Mouse (Mus musculus) urinary bladder, postnatal 25 days (tissue): ENCODE results near the gene Caly.

ENCODE experiments used
- DNase-seq: peaks from one replicate; pipeline ENCODE4 v3.0.0; 2022; ENCODE audit warnings: low spot score

The Caly gene

DNA sequence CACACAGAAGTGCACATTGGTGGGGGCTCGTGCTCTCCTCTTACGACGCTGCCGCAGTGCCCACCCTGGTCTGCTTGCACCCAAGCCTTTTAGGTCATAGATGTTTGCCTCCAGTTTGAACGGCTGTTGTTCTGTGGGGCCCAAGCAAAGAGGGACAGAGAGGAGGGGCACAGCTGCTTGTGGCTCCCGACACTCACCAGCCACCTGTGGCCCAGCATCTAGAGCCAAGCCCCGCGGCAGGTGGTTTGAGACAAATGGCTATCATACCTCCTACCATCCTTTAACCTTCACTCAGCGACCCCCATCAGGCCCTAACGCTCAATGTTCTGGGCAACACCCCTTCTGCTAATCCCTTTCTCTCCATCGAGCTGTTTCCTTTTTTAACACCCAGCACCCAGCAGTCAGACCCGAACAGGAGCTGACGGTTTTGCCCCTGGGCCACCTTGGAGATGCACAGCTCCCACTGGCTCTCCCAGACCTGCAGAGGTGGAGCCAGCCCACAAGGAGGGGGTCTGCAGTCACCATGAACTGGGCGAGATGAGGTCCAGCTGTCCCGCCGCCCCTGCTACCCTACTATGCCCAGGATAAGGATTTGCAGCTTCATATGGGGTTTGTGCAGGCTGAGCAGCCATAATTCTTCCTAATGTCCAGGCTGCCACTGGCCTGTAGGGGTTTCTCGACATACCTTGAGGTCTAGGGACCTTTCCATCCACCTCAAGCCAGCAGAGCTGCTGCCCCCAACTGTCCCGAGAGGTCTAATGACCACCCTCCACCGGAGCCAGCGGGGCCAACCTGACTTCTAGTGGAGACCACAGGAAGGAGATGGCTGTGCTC lies 723 bp downstream of the Caly start:
- no peak for DNase-seq

DNA sequence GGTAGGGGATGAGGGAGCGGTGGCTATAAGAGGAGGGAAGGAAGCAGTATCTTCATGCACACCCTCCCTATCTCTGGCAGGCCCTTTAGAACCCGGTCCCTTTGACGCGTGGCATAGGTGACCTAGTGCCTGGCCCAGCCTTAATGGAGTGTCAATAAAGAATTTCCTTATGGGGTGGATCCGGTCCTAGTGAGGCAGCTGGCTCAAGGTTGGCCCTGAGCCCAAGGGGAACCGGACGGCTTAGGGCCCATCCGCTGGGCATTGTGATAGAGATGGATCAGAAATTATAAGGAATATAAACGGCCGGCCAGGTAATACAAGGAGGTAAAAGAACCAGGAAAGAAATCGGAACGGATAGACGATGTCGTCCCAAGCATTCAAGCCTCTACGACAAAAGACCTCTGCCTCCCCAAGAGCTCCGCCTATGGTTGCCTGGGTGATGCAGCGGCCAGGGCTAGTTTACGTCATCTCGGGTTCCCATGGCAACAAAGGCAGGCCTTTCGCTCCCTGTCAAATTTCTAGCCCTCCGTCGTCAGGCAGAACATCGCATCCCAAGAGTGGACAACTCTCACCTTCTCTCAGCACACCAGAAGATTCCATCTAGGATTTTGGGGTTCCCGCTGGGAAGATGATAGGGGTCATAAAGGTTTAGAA lies 1.7 kb downstream of the Caly start:
- peak; percentile 62 for DNase-seq

DNA sequence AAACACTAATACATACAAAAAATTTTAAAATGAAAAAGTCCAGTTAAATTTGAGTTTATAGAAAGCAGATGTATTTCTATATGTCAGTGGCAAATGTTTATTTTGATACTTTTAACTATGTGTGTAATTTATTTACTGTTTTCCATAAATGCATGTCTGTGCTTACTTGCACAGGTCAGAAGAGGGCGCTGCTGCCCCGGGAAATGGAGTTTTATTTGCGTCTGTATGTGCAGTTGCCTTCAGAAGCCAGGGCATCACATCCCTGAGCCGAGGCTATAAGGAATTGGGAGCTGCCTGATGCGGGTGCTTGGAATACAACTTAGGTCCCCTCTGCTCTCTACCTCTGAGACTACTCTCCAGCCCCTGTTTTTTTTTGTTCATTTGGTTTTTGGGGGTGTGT lies 3.6 kb downstream of the Caly start:
- peak; percentile 67 for DNase-seq

DNA sequence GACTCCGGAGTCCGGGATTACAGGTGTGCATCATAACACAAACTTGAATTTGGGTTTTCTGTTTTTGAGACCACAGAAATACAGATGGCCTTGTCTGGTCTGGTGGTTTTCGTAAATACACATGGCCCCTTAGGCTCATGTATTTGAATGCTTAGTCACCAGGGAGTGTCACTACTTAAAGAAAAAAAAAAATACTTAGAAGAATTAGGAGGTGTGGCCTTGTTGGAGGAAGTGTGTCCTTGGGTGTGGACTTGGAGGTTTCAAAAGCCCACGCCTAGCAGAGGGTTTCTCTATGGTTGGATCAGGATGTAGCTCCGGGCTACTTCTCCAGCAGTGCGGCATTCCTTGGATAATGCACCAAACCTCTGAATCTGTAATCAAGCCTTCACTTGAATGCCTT lies 4.7 kb downstream of the Caly start:
- no peak for DNase-seq

DNA sequence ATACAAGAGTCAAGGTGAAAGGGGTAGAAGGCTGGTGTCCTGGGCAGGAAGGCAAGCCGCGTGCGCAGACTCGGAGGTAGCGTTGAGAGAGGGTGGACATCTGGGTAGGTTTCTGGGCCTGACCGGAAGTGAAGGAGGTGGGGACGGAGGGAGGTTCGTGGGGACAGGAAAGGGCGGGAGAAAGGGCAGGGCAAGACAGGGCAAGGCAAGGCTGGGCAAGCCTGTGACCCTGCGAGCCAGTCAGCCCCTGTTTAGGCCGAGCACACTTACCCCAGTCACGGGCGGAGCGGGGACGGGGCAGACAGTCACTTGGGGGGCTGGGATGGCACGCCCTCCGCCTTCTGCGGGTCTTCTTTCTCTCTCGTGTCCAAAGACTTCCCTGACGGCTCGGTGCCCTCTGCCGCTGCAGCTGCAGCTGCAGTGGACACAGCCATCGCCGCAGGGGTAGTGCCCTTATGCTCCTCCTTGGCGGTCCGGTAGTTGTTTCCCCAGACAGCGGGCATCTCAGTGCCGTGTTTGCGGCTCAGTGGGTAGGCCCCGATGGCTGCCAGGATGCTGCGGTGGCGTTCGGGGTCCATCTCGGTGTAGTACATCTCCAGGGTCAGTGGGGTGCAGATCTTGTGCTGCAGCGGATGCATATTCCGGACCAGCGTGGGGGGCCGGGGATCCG lies 12.2 kb downstream of the Caly start:
- DNase-seq, result no peak

DNA sequence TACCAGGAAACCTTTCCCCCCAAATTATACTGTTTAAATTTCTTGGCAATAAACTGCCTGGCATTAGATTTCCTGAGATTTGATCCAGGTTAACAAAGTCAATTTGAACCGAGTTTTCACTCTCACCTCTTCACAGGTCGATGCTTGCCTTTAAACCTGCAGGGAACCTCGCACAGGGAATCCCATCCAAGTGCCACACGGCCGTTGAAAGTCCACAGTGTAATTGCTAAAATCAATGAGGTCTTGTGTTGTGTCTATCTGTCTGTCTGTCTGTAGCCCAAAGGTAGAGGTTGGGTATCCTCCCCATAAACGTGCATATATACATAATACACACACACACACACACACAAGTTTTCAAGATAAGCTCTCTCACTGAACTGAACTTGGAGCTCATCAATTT lies 15.0 kb downstream of the Caly start:
- no peak for DNase-seq

DNA sequence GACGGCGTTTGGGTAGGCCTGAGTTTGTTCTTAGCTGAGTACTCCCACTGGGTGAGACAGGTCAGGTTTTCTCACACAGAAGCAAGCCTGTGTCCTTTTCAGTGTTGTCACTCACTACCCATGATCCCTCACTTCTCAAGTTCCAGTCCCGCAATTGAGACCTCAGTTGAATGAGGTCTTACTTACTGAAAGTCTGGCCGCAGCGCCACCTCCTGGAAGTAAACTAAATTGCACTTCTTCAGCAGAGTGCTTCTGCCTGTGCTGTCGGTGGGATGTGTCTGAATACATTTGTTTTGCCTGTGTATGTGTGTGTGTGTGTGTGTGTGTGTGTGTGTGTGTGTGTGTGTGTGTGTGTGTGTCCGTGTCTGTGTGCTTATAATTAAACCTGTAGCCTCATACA lies 19.3 kb downstream of the Caly start:
- DNase-seq, result peak; percentile 72

DNA sequence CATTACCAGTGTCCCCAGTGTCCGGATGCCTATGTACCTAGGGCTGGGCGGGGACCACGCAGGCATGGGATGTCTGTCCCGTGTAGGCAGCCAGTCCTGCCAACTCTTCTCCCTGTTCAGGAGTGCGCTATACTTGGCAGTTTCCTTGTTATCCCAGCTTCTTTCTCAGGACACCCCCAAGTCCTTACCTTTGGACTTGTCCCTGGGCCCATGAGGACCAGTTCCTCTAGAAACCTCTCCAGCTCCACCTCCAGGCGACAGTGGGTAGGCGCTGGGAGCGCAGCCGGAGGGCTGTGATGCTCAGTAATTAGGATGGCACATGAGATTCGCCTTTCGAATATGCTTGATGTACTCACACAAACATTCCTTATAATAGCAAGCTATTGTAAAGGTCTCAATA lies 20.0 kb downstream of the Caly start:
- no peak for DNase-seq

DNA sequence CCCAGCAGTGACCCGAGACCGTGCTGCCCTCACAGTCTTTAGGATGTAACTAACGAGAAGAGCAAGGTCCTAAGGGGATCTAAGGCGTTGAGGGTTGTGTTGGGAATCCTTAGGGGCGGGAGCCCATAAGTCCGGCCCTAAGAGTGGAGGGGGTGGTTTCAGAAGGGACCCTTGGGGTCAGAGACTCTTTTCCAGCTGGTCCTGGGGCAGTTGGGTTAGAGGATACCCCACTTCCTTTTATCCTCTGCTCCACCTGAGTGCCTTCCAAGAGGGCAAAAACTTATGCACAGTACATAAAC lies 20.6 kb downstream of the Caly start:
- DNase-seq, result no peak

DNA sequence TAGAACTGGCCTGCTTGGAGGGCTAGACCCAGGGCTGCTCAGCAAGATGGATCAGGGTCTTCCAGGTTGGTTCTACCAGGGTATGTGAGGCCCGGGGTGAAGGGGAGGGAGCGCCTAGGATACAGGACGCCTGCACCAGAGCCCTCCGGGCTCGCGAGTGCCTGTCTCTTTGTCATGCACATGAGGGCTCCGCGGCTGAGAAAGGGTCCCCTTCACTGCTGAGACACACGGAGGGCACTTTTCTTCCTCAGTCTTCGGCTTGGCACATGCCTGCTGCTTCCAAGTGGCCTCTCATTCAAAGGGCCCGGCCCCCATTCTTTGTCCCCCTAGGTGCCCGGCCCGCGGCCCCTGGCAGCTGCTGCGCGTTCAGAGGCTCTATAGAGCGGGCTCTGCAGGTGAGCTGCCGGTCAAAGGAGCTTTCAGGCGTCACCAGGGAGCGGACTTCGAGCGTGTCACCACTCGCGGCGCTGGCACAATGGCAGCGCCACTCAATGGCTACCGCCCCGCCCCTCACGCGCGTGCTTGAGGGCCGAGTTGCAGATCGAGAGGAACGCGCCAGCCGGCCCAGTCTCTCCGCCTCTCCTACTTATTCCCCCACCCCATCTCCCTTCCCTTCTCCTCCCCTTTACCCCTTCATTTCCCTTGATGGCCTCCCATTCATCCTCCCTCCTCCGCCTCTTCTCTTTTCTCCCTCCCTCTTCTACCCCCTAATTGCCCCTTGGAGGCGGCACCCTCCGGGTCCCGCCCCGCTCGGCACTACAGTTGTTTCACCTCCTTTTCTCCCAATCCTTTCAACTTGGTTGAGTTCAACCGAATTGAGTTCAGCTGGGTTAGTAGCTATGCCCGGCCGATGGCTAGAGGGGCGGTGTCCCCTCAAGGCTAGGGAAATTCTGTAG lies 21.2 kb downstream of the Caly start:
- DNase-seq, result peak; percentile 36

DNA sequence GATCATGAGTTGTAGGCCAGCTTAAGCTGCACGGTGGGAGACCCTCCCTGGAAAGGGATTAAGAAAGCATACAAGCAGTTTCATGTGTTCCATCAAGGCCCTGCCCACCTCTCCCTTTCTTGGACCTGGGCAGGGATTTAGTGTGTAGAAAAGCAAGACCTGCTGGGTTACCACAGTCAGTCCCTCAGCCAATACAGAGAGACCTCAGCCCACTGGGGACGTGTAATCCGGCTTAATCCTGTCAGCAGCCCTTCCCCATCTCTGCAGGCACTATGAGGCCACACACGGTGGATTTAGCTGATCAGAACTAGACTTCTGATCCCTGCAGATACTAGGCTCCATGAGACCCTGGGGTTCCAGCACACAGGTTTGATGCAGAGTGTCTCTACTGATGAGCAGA lies 22.7 kb downstream of the Caly start:
- DNase-seq, result no peak

DNA sequence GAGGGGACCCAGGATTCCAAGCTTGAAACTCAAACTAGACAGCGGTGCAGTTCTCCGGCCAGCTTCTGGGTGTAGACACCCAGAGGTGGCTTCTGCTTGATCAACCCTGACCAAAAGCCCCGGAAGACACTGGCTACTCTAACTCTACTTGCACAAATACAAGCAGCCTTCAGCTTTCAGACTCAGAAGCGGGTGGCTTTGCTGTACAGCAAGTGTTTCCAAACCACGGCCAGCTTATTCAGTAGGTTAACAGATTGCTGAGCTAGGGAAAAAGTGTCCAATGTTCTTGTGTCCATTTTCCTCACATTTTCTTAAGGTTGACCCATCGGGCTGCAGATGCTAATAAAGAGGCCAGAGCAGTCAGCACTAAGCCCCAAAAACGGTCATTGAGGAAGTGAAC lies 23.8 kb downstream of the Caly start:
- no peak for DNase-seq

DNA sequence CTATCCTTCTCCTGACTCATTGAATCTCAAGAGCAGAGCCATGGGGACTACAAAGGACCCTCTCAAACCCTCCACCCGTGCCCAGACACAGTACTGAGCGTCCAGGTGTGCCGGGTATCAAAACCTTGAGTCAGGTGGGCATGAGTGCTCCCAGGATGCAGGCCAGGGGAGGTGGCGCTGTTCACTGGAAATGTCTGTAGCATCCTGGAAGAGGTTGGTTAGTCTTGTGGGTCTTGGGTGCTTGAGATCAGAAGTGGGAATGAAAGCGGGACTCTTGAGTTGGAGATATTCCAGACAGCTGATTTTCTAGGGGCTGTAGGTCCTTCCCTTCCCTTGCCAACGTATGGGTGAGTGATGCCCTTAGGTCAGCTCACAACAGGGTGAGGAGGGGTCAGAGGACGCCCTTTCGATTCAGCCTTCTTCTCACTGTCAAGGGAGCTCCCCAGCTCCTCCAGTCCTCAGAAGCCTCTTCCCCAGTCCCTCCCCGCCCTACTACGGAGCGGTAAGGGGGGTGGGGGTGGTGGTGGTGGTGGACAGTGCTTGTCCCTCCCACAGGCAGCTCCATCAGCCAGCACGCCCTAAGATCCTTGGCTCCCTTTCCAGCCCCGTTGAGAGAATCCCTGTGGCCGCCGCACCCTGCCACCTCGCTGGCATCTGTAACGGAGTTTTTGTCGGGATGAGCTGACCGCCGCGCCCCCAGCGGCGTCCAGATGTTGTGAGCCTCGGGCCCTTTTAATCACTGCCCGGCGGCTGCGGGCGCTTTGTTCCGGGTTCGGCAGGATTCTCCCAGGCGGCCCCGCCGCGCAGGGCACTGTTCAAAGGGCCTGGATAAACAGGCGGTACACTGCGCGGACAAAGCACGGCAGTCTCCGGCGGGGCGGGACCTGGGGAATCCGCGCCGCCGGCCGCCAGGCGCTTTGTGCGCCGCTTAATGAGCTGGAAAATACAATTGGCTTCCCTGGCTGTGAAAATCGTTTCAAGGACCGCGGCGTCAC lies 24.6 kb downstream of the Caly start:
- DNase-seq, result no peak

DNA sequence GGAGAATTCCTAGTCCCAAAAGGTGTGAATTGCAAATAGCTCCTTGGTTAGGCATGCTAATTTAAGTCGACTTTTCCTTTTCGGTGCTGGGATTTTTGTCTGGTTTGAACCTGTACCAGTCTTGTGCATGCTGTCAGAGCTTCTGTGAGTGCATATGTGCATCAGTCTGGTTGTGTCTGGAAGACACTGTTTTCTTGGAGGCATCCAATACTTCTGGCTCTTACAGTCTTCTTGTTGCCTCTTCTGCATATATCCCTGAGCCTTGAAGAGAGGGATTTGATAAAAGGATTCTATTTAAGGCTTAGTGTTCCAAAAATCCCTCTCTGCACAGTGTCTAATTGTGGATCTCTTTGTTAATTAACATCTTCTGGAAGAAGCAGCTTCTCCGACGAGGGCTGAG lies 28.2 kb downstream of the Caly start:
- DNase-seq, result no peak

DNA sequence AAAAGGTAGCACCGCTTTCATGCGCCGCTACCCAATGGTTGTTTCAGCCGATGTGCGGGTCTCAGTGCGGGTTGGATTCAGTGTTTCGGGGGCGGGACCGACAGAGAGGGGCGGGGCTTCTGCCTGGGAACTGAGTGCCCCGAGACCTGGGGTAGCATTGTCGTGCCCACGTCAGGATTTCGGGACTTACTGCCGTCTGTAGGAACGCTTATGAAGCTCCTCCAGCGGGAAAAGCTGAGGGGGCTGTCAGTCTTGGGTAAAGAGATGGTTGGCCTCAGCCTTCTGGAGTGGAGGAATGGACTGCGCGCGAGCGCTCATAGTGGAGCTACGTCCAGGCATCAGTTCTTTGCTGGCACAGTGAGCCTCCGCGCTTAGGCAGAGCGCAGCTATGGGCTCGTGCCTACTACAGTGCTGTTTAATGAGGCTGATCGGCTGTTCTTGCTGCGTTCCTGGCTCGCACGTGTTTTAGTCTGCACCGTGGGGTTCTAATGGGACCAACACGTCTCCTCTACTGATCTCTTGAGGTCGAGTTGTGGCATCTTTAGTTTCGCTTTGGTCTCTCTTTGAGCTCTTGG lies 33.1 kb downstream of the Caly start:
- peak; percentile 19 for DNase-seq

DNA sequence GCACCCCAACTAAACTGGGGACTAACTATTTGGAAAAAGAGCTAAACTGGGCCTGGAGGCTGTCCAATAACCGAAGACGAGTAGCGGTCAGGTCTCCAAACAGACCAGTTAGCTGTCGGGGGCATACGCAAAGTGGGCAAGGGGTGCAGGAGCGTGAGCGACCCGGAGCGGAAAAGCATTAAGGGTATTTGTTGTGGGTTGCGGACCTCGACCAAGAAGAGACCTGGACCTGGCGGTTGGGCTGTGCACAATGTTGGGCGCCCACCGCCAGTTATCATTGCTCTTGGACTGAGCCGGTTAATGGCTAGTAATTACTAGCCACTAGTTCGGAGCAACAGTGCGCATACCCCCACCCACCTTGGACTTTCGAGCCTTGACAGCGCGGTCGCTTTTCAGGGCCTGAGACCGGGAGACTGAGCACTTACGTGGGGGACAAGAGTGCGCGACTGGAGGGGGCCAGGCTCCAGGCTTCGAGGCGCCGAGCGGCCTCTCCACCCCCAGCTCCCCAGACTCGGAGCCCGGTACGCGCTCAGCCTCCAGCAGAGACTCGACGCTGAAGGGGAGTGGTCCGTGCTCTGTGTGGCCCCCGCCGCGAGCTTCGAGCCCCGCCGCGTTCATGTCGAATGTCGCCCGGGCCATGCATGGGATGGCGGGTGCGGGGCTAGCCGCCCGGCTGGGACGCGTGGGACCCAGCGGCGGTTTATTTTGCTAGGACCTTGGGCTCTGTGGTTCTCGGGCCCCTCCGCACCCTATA lies 33.8 kb downstream of the Caly start, which contains the start of gene Msx3:
Gene Msx3, minus strand, starts transcription at position 729 of the 754 bp plus-strand sequence.
- DNase-seq, result no peak

DNA sequence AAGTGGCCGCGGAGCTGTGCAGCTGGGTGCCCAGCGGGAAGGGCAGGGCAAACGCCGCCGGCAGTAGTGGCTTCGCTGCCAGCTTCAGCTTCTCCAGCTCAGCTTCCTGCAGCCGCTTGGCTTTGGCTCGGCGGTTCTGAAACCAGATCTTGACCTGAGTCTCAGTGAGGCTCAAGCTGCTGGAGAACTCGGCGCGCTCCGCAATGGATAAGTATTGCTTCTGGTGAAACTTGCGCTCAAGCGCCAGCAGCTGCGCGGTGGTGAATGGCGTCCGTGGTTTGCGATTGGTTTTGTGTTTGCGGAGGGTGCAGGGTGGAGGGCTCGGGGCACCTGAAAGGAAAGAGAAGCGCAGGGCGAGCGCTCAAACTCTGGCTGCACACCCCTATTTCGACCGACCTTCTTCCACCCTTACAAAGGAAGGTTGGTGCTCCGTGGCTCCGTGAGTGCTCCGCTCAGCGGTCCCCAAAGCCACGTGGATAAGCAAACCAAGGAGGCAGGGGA lies 34.5 kb downstream of the Caly start:
- no peak for DNase-seq

DNA sequence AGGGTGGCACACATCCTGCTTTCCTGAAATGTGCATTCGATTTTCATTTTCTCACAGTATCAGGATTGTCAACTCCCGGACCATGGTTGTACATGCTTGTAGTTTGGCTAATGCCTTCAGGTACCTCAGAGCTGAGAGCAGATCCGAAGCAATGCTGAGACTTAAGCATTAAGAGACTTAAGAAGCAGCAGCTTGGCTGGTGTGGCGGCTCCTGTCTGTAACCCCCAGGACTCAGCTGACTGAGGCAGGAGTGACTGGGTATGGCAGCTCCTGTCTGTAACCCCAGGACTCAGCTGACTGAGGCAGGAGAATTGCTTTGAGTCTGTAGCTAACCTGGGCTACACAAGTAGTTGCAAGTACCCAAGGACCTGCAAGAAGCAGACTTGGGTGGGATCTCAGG lies 36.8 kb downstream of the Caly start:
- no peak for DNase-seq

DNA sequence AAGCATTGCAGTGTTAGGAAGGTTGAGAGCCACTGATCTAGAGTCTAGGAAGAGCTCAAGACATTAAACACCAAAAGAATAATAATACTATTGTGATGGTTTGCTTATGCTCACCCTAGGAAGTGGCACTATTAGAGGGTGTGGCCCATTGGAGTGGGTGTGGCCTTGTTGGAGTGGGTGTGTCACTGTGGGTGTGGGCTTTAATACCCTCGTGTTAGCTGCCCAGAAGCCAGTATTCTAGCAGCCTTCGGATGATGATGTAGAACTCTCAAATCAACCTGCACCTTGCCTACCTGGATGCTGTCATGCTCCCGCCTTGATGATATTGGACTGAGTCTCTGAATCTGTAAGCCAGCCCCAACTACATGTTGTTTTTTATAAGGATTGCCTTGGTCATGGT lies 39.6 kb downstream of the Caly start:
- DNase-seq, result no peak

DNA sequence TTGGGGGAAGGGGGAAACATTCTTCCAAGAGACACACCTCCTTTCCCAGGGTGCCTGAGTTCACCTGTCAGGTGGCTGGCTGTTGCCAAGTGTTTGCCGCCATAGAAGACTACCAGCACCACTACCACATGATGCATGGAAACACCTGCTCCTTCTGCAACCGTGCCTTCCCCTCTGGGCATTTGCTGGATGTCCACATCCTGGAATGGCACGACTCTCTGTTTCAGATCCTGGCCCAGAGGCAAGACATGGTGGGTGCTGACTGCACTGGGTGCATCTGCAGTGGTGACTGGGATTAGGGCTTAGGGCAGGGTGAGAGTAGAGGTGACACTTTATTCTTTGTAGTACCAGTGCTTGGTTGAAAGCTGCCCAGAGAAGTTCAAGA lies 45.2 kb downstream of the Caly start:
- no peak for DNase-seq
